Mouse (Mus musculus) lung, postnatal 4 days (tissue): ENCODE results near the gene P2ry12.

Source experiments
- DNase-seq, 2 experiments: peaks; one replicate each; pipeline ENCODE4 v3.0.0; 2021

The P2ry12 gene

GRCm38 (mm10) chr3:59181134-59181533 is 81.5 kb downstream of the P2ry12 start:
- no peak for DNase-seq

- no peak for DNase-seq
Observed at GRCm38 (mm10) chr3:59176871-59177270, 85.8 kb downstream of the P2ry12 start.

- peak; percentile 43 to 73 for DNase-seq
Observed at GRCm38 (mm10) chr3:59175234-59175633, 87.4 kb downstream of the P2ry12 start.

GRCm38 (mm10) chr3:59174426-59175154 is 88.1 kb downstream of the P2ry12 start:
- no peak for DNase-seq

GRCm38 (mm10) chr3:59169921-59170627 is 92.6 kb downstream of the P2ry12 start:
- DNase-seq = no peak

GRCm38 (mm10) chr3:59169215-59169614 is 93.5 kb downstream of the P2ry12 start:
- DNase-seq = no peak

- DNase-seq = no peak
Observed at GRCm38 (mm10) chr3:59168476-59168875, 94.2 kb downstream of the P2ry12 start.

- peak; percentile 25 to 40 for DNase-seq
Observed at GRCm38 (mm10) chr3:59167417-59168054, 95.1 kb downstream of the P2ry12 start.
